Mouse (Mus musculus) myocyte (in vitro differentiated cells): ENCODE results near the gene Ccdc24. TPM values are rescaled to one million over a fixed set of nuclear protein-coding genes. Genes with fewer than 3 reads are reported as not detected.

Experiments used
- H3K27me3 ChIP-seq: one replicate; pipeline ENCODE4 v1.6.1; 2011; ENCODE audit not compliant: control insufficient read depth, insufficient read depth, insufficient read length
- H3K36me3 ChIP-seq: one replicate; pipeline ENCODE4 v1.6.1; 2011; ENCODE audit not compliant: control insufficient read depth, insufficient read depth
- H3K4me2 ChIP-seq: one replicate; pipeline ENCODE4 v1.6.1; 2011; ENCODE audit warnings: low read depth, control low read depth
- H3K4me3 ChIP-seq: one replicate; pipeline ENCODE4 v1.5.1; 2011; ENCODE audit warnings: mild to moderate bottlenecking, control low read depth, moderate library complexity
- H3K79me2 ChIP-seq: one replicate; pipeline ENCODE4 v1.6.1; 2011; ENCODE audit not compliant: control insufficient read depth, insufficient read depth
- H3ac ChIP-seq: one replicate; pipeline ENCODE4 v1.6.1; 2011; ENCODE audit not compliant: control insufficient read depth, insufficient read length
- CEBPB ChIP-seq: IDR thresholded peaks from 2 replicates; pipeline ENCODE4 v1.6.1; 2011; ENCODE audit warnings: mild to moderate bottlenecking, moderate library complexity; ENCODE audit not compliant: poor library complexity, insufficient read depth, severe bottlenecking
- E2F4 ChIP-seq: IDR thresholded peaks from one replicate; pipeline ENCODE4 v1.6.1; 2011; ENCODE audit warnings: mild to moderate bottlenecking, control low read depth, moderate library complexity; ENCODE audit not compliant: insufficient read depth
- MAX ChIP-seq: IDR thresholded peaks from one replicate; pipeline ENCODE4 v1.6.1; 2011; ENCODE audit warnings: low read depth, mild to moderate bottlenecking, control low read depth
- MYOD1 ChIP-seq, 3 experiments: IDR thresholded peaks; one replicate each; pipeline ENCODE4 v1.6.1; 2011; ENCODE audit warnings: control low read depth in 2 of 3, low read depth in 2 of 3, mild to moderate bottlenecking in 2 of 3, moderate library complexity in 1 of 3; ENCODE audit not compliant: insufficient read length in 2 of 3, control insufficient read depth in 1 of 3
- MYOG ChIP-seq, 3 experiments: IDR thresholded peaks; one replicate each; pipeline ENCODE4 v1.6.1; 2011; ENCODE audit warnings: control low read depth in 2 of 3, low read depth in 2 of 3, mild to moderate bottlenecking in 2 of 3; ENCODE audit not compliant: insufficient read length in 2 of 3, control insufficient read depth in 1 of 3, insufficient read depth in 1 of 3
- POLR2A ChIP-seq: IDR thresholded peaks from one replicate; pipeline ENCODE4 v1.6.1; 2011; ENCODE audit warnings: low read depth, mild to moderate bottlenecking, control low read depth, moderate library complexity; ENCODE audit not compliant: insufficient read length
- POLR2AphosphoS2 ChIP-seq: IDR thresholded peaks from one replicate; pipeline ENCODE4 v1.6.1; 2011; ENCODE audit warnings: low read depth, control low read depth; ENCODE audit not compliant: insufficient read length
- REST ChIP-seq: IDR thresholded peaks from one replicate; pipeline ENCODE4 v1.6.1; 2011; ENCODE audit warnings: mild to moderate bottlenecking, control low read depth, moderate library complexity; ENCODE audit not compliant: insufficient read depth, insufficient read length
- SRF ChIP-seq: IDR thresholded peaks from one replicate; pipeline ENCODE4 v1.6.1; 2011; ENCODE audit warnings: low read depth; ENCODE audit not compliant: control insufficient read depth, insufficient read length
- TCF12 ChIP-seq: IDR thresholded peaks from one replicate; pipeline ENCODE4 v1.6.1; 2011; ENCODE audit warnings: mild to moderate bottlenecking, control low read depth; ENCODE audit not compliant: poor library complexity, insufficient read depth, severe bottlenecking
- TCF3 ChIP-seq: IDR thresholded peaks from one replicate; pipeline ENCODE4 v1.6.1; 2011; ENCODE audit warnings: low read depth, control low read depth; ENCODE audit not compliant: insufficient read length
- USF1 ChIP-seq: IDR thresholded peaks from one replicate; pipeline ENCODE4 v1.6.1; 2011; ENCODE audit warnings: low read depth, mild to moderate bottlenecking, control low read depth, moderate library complexity
- polyA plus RNA-seq: library from polyadenylated mRNA; unstranded; fragments of >200 nt; fragmentation: generic; extraction: Trizol; gene quantifications from one replicate; pipeline ENCODE4 v1.2.1, GENCODE M21; 2012; ENCODE audit warnings: missing spikeins

The Ccdc24 gene
- polyA plus RNA-seq, 1 experiment: 1.8 TPM

DNA sequence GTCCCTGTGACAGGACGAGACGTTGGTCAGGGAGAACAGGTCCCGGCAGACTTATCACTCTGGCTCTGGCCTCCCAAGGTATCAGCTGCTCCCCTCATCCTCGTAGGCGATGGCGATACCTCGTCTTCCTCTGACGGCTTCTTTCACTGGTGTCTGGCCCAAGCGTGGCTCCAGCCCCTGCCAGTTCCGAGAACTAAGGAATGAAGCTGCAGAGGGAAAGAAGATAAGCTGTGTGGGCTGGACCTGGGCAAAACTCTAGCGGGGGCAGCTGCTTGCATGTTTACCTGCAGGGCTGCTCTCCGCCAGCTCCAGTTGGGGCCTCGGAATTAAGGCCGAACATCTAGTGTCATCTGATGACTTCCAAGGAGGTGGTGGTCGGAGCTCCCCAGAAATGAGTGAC, 17.1 kb upstream of the Ccdc24 start:
- TF ChIP-seq POLR2A: no peak
- no peak for TF ChIP-seq MAX
- no peak for TF ChIP-seq TCF12
- no peak for TF ChIP-seq REST
- TF ChIP-seq SRF: no peak
- TF ChIP-seq USF1: no peak
- TF ChIP-seq CEBPB: no peak
- no peak for TF ChIP-seq MYOD1 (IDR thresholded peaks at IDR 0.05; ENCODE audit: control insufficient read depth in 1 of 3, insufficient read length in 2 of 3, low read depth in 2 of 3)
- TF ChIP-seq POLR2AphosphoS2: no peak
- no peak for TF ChIP-seq MYOG (IDR thresholded peaks at IDR 0.05; ENCODE audit: control insufficient read depth in 1 of 3, insufficient read depth in 1 of 3, insufficient read length in 2 of 3, low read depth in 2 of 3)
- TF ChIP-seq TCF3: no peak
- no peak for TF ChIP-seq E2F4

GRCm38 (mm10) chr4:117887920-117888319, 15.6 kb upstream of the Ccdc24 start:
- Histone ChIP-seq H3ac (no peak overlapping the region), H3K4me3 (peak overlapping the region; percentile 66), H3K4me2 (peak overlapping the region; percentile 96), H3K79me2 (peaks cover 24% of the 10 kb centered on the region), H3K36me3 (peaks cover 6% of the 10 kb centered on the region), H3K27me3 (no peaks in the 10 kb centered on the region)
- TF ChIP-seq CEBPB: no peak
- no peak for TF ChIP-seq E2F4
- TF ChIP-seq SRF: no peak

More for the DNA sequence above, 17.1 kb upstream of the Ccdc24 start:
- H3K79me2 ChIP-seq: peaks cover 17% of the 10 kb centered on the region
- H3K36me3 ChIP-seq: peaks cover 6% of the 10 kb centered on the region
- no peak overlapping the region for H3K4me2 ChIP-seq
- no peak overlapping the region for H3ac ChIP-seq
- no peak overlapping the region for H3K4me3 ChIP-seq
- no peaks in the 10 kb centered on the region for H3K27me3 ChIP-seq

DNA sequence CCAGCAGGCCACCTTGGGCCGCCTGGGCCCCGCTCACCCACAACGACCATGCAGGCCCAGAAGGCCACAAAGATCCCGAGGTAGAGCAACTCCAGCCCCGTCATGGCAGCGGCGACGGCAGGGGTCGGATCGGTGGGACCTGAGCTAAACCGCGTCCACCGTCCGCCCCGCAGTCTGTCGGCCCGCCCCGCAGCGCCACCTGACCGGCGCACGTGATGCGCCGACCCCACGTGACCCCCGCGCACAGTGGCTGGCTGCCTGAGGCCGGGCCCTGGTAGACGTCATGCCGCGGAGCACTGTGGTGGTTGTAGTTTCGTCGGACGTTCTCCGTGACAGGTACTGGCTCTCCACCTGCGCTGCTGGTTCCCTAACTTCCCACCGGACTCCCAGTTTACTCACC, 14.8 kb upstream of the Ccdc24 start, which contains the start of gene Atp6v0b:
Gene Atp6v0b, minus strand, starts transcription at position 201 of the 400 bp plus-strand sequence.
- peak within 1 kb of the TSS; percentile 66 for H3K4me3 ChIP-seq
- TF ChIP-seq CEBPB (no peak), E2F4 (peak; percentile 9), MYOG (IDR thresholded peaks at IDR 0.05; ENCODE audit: control insufficient read depth in 1 of 3, insufficient read depth in 1 of 3, insufficient read length in 2 of 3, low read depth in 2 of 3) (peak in 2 of 3 experiments; percentile 65 to 71), USF1 (peak; percentile 99), MYOD1 (IDR thresholded peaks at IDR 0.05; ENCODE audit: control insufficient read depth in 1 of 3, insufficient read length in 2 of 3, low read depth in 2 of 3) (peak in 2 of 3 experiments; percentile 32 to 77), TCF12 (no peak), SRF (peak; percentile 17), POLR2AphosphoS2 (peak; percentile 96), POLR2A (peak; percentile 97), TCF3 (peak; percentile 43), REST (no peak), MAX (no peak)
- H3K36me3 ChIP-seq: peaks cover 6% of the 10 kb centered on the region
- peak within 1 kb of the TSS; percentile 96 for H3K4me2 ChIP-seq
- H3ac ChIP-seq: peak within 1 kb of the TSS; percentile 60
- H3K27me3 ChIP-seq: no peaks in the 10 kb centered on the region
- peaks cover 24% of the 10 kb centered on the region for H3K79me2 ChIP-seq

DNA sequence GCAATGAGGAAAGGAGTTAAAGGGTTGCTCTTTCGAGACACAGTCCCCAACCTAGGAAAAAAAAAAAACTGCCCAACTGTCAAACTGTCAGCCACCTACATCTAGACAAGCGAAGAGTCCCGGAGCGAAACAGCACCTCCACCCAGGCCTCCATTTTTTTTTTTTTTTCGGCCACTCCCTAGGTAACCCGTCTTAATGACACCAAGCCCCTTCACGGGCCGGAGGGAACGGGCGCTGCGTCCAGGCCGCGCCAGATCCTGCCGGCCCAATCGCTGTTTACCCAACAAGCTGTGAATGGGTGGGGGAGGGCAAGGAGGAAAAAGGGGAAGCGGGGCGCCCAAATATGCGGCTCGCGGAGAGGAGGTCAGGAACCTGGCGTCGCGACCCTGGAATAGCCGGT, 14.3 kb upstream of the Ccdc24 start:
- Histone ChIP-seq H3K4me2 (peak overlapping the region; percentile 85), H3K27me3 (no peaks in the 10 kb centered on the region), H3ac (peak overlapping the region; percentile 60), H3K36me3 (peaks cover 6% of the 10 kb centered on the region), H3K79me2 (peaks cover 24% of the 10 kb centered on the region), H3K4me3 (peak overlapping the region; percentile 66)
- TF ChIP-seq CEBPB (no peak), USF1 (no peak), MYOD1 (IDR thresholded peaks at IDR 0.05; ENCODE audit: control insufficient read depth in 1 of 3, insufficient read length in 2 of 3, low read depth in 2 of 3) (no peak), SRF (no peak), REST (no peak), MYOG (IDR thresholded peaks at IDR 0.05; ENCODE audit: control insufficient read depth in 1 of 3, insufficient read depth in 1 of 3, insufficient read length in 2 of 3, low read depth in 2 of 3) (no peak), POLR2AphosphoS2 (no peak), TCF3 (no peak), MAX (no peak)

GRCm38 (mm10) chr4:117885994-117886393, 13.6 kb upstream of the Ccdc24 start:
- H3K79me2 ChIP-seq: peaks cover 24% of the 10 kb centered on the region
- no peak for TF ChIP-seq SRF
- peak in 1 of 3 experiments; percentile 34 for TF ChIP-seq MYOD1 (IDR thresholded peaks at IDR 0.05; ENCODE audit: control insufficient read depth in 1 of 3, insufficient read length in 2 of 3, low read depth in 2 of 3)
- peak overlapping the region; percentile 85 for H3K4me2 ChIP-seq
- H3K27me3 ChIP-seq: no peaks in the 10 kb centered on the region
- H3K4me3 ChIP-seq: peak overlapping the region; percentile 66
- no peak overlapping the region for H3ac ChIP-seq
- peaks cover 6% of the 10 kb centered on the region for H3K36me3 ChIP-seq
